Mouse (Mus musculus) liver, postnatal 0 days (tissue): ENCODE measurements around the gene Gpcpd1.

Experiments used
- CTCF ChIP-seq: sonication (generic); IDR thresholded peaks from 2 replicates; pipeline ENCODE4 v1.5.1; 2016; ENCODE audit warnings: antibody characterized with exemption, low read depth
- EP300 ChIP-seq: IDR thresholded peaks from 2 replicates; pipeline ENCODE4 v1.6.1; 2016; ENCODE audit warnings: antibody characterized with exemption, low read depth, mild to moderate bottlenecking

DNA sequence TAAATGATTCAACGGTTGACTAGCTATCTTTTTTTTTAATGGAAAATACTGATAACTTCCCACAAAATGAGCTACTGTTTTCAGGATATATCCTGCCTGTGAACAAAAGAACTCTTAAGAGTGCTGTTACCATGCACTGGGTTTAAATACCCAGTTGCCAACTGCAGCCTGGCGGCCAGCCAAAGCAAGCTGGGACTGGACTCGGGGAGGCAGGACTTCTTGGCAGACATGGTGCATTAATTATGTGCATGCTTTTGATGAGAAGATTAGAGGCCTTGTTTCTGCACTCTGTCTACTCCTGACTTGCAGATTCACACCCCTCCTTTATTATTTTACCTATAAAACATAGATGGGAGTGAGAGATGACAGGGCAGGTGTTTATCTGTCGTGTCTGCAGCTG is 5.3 kb downstream of the Gpcpd1 start:
- TF ChIP-seq CTCF (no peak), EP300 (no peak)
